Mouse (Mus musculus): Measurements from ENCODE around the gene Mex3a.

DNA sequence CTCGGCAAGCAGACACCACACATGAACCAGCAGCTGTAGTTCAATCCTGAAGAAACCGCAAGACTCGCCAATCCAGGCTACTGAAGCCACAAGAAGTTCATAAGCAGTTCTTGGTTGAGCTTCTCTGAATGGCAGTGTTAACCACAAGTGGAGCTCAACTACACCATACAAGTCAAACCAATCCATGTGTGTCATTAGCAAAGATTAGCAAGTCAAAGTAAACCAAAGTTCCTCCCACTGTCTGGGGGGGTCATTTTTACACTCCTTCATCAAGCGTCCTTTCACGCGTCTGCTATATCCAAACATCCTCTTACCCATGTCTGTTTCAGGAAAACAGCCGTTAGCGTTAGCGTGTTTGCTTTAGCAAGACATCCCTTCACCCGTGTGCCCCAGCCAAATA, 38.1 kb downstream of the Mex3a start:
- no peak for TF ChIP-seq POLR2A (IDR thresholded peaks at IDR 0.05; ENCODE audit: insufficient read depth, low read depth, low read length)
- no peak for TF ChIP-seq CTCF (IDR thresholded peaks at IDR 0.05; ENCODE audit: insufficient read depth, low read depth, low read length)

Measured in olfactory bulb, adult 2 months (tissue).